Mouse (Mus musculus) kidney, adult 2 months (tissue): Measurements from ENCODE around the gene Mff.

Experiments used
- CTCF ChIP-seq: fragments of 200-500 bp; conservative IDR thresholded peaks from 2 replicates; pipeline ENCODE4 v1.5.1; 2011; ENCODE audit warnings: low read depth, mild to moderate bottlenecking, control low read depth, low read length, moderate library complexity, mixed read lengths; ENCODE audit not compliant: insufficient read depth, insufficient read length
- POLR2A ChIP-seq: fragments of 200-500 bp; IDR thresholded peaks from one replicate; pipeline ENCODE4 v1.6.1; 2011; ENCODE audit warnings: low read depth, low read length, control low read depth

DNA sequence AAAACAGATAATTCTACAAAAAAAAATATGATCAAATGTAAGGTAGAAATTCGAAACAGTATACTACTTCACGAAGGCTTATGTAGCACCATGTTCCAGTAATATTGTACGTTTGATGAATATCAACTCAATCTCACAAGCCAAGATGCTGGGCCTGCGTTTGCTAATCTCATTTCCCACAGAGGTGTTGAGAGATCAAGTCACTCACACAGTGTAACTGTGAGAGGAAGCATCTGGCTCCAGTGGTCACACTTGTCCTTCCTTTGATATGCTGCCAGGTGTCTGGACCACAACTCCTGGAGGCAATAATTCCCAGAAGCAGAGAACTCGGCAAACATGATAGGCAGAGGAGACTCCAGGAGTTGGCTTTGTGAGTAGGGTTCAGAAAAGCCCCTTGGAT, 38.4 kb upstream of the Mff start:
- TF ChIP-seq POLR2A (no peak), CTCF (no peak)
